Mouse (Mus musculus): ENCODE results near the gene Gbp2b.

DNA sequence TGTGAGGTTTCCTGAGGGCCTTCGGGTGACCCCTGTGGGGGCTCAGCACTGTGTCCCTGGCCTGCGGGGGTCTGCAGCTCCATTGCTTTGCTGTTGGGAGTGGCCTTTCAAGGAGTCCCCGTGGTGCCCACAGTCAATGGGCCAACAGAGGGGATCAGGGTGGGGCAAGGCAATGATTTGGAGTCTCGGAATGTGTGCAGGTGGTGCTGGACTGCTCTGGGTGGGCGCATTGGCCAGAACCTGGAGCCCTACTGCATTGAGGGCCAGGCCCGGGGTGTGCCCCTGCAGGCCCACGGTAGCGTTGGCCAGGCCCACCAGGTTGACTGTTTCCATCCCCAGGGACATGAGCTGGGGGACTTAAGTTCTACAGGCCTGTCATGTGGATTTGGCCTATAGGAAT lies 70.1 kb downstream of the Gbp2b start:
- TF ChIP-seq GATA1 (IDR thresholded peaks at IDR 0.05; ENCODE audit: low read length) (no peak), TAL1 (IDR thresholded peaks at IDR 0.05; ENCODE audit: low read length) (no peak)

Data from erythroblast, embryonic 14.5 days (primary cell).